Mouse (Mus musculus): ENCODE measurements around the gene P2rx7. TPM values are rescaled to one million over a fixed set of nuclear protein-coding genes. Genes with fewer than 3 reads are reported as not detected.
"Not testable (repeated sequence)": the region's sequence is repeated elsewhere in the genome, so short reads cannot be mapped to it uniquely, and the experiment has no call there.

The P2rx7 gene
- total RNA-seq, 2 experiments from 2014 or later, result 1.8 TPM

- Histone ChIP-seq H3K4me3 (no peak overlapping the region), H3K27ac (no peak overlapping the region)
- DNase-seq, result peak; percentile 30
- intact Hi-C loops (cut with DNase I), result no loop called here
- TF ChIP-seq CTCF (IDR thresholded peaks at IDR 0.05), result no peak
Measured at GRCm38 (mm10) chr5:122649264-122649663, 5.6 kb downstream of the P2rx7 start.

DNA sequence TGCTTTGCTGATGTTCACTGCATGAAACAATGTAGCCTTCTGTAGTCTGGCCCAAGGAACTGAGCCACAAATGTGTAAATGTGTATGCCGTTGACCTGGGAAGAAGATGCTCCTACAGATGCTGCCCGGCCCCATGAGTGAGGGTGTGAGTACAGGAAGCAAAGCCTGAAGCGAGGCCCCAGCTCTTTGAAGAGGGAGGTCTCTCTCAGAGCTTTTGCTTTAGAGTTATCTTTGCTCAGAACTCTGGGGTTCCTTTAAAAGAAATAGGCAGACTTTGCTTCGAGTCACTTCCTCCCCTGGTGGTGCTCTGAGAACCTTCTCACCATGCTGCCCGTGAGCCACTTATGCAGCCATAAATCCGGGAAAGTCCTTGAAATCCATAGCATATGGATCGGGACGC, 6.4 kb downstream of the P2rx7 start:
- TF ChIP-seq CTCF (IDR thresholded peaks at IDR 0.05), result no peak
- H3K4me3 ChIP-seq, result no peak overlapping the region
- no peak for DNase-seq
- H3K27ac ChIP-seq, result no peak overlapping the region
- intact Hi-C loops (cut with DNase I), result no loop called here

GRCm38 (mm10) chr5:122652506-122652905, 8.8 kb downstream of the P2rx7 start:
- intact Hi-C loops (cut with DNase I), result no loop called here
- H3K27ac ChIP-seq, result no peak overlapping the region
- DNase-seq, result no peak
- TF ChIP-seq CTCF (IDR thresholded peaks at IDR 0.05), result no peak
- H3K4me3 ChIP-seq, result no peak overlapping the region

DNA sequence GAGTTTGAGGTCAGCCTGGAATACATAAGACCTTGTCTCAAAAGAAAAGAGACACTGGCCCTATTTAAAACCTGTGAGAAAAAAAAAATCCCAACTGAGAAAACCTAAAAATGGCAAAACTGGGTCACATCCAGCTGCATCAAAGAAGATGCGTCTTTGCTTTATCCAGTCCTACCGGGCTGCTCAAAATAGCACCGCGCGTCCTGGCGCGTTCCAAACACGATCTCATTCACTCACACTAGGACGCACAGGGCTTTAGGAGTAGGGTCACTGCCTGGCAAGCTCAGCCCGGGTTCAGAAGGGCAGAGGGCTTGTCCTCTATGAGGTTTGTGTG, 9.4 kb downstream of the P2rx7 start:
- intact Hi-C loops (cut with DNase I), result no loop called here
- TF ChIP-seq CTCF (IDR thresholded peaks at IDR 0.05), result no peak
- no peak for DNase-seq
- Histone ChIP-seq H3K27ac (no peak overlapping the region), H3K4me3 (no peak overlapping the region)

DNA sequence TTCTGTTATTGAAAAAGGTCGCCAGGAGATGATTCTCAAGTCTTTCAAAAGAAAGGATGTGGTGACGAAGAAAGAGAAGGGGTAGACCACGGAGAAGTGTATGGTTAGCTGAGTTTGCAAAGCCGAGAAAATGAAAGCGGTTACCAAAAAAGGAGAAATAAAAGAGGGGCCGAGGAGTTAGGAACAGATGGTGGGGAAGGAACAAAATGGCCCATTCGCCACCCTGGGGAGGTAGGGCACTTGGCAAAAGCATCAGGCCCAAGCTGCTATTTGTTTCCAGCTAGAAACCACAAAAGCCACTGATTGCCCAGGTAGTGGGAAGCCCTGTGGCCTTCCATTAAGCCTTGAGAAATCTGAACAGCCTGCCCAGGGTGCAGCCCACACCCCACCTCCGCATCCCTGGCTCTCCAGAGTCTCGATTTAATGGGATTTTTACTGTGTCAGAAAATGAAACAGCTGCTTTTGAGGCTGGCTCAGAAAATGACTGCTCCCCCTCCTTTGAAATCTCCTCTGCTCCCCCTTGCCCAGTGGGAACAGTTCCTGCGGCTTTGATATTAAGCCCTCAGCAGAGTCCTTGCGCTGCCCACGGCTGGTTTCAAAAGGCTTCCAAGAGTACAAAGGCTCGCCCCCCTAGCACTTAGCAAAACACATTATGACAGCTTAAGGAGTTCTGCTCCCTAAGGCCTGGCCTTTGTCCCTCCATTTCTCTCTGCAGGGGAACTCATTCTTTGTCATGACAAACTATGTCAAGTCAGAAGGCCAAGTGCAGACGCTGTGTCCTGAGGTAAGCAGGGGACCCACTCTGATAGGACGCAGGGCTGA, 9.9 kb downstream of the P2rx7 start:
- H3K4me3 ChIP-seq, result no peak overlapping the region
- H3K27ac ChIP-seq, result peak overlapping the region; percentile 55
- intact Hi-C loops (cut with DNase I), result no loop called here
- peak; percentile 19 for DNase-seq
- no peak for TF ChIP-seq CTCF (IDR thresholded peaks at IDR 0.05)

GRCm38 (mm10) chr5:122654268-122654573, 10.5 kb downstream of the P2rx7 start:
- H3K27ac ChIP-seq, result no peak overlapping the region; the same call in none of the 2 replicates
- intact Hi-C loops (cut with DNase I), result no loop called here

DNA sequence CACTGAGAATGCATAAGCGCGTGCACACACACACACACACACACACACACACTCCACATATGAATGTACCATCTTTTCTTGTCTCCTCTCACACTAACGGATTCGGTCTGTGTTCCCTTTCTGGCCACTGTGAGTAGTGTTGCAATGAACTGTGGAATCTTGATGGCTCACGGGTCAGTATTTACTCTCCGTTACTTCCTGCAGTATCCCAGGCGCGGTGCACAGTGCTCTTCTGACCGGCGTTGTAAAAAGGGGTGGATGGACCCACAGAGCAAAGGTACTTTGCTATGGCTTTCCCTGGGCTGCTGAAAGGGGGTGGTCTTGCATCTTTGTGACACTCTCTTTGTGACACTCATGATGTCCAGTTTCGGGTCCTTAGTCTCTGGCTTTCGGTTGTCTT, 13.1 kb downstream of the P2rx7 start:
- intact Hi-C loops (cut with DNase I), result no loop called here
- TF ChIP-seq CTCF (IDR thresholded peaks at IDR 0.05), result no peak
- Histone ChIP-seq H3K27ac (no peak overlapping the region), H3K4me3 (no peak overlapping the region)
- no peak for DNase-seq

More at GRCm38 (mm10) chr5:122654268-122654573, 10.5 kb downstream of the P2rx7 start:
- peak; percentile 25 for DNase-seq
- no peak overlapping the region for H3K4me3 ChIP-seq
- TF ChIP-seq CTCF (IDR thresholded peaks at IDR 0.05), result no peak

DNA sequence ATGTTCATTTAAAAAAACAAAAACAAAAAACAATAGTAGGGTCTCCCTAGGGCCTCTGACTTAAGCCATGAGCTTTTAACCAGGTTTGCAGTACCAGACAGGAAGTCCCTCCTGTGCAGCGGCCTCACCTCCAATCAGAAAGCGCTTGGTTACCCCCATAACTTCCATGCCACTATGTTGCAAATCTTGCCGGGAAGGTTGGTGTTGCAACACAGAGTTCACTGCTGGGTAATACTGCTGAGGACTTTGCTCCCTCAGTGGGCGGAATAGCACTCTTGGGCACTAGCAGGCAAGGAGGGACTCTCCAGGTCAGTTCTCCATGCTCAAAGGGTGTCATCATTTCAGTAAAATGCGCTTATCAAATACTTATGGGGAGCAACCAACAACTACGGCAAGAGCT, 18.8 kb downstream of the P2rx7 start:
- no peak for DNase-seq
- TF ChIP-seq CTCF (IDR thresholded peaks at IDR 0.05), result no peak
- Histone ChIP-seq H3K27ac (no peak overlapping the region), H3K4me3 (no peak overlapping the region)
- intact Hi-C loops (cut with DNase I), result no loop called here

GRCm38 (mm10) chr5:122665036-122665435, 21.3 kb downstream of the P2rx7 start:
- no peak for TF ChIP-seq CTCF (IDR thresholded peaks at IDR 0.05)
- Histone ChIP-seq H3K4me3 (no peak overlapping the region), H3K27ac (no peak overlapping the region)
- DNase-seq, result no peak
- intact Hi-C loops (cut with DNase I), result no loop called here

- Histone ChIP-seq H3K4me3 (no peak overlapping the region), H3K27ac (no peak overlapping the region)
- intact Hi-C loops (cut with DNase I), result no loop called here
- DNase-seq, result no peak
- TF ChIP-seq CTCF (IDR thresholded peaks at IDR 0.05), result no peak
Measured at GRCm38 (mm10) chr5:122668981-122669897, 25.5 kb downstream of the P2rx7 start.

DNA sequence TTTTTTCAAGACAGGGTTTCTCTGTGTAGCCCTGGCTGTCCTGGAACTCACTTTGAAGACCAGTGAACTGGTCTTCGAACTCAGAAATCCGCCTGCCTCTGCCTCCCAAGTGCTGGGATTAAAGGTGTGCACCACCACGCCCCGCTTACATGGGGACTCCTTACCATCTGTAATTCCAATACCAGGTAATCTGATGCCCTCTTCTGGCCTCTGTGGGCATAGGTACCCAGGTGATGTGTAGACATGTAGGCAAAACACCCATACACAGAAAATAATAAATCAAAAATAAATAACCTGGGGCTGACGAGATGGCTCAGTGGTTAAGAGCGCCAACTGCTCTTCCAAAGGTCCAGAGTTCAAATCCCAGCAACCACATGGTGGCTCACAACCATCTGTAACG, 27.9 kb downstream of the P2rx7 start:
- intact Hi-C loops (cut with DNase I); DNase-seq; H3K27ac ChIP-seq; H3K4me3 ChIP-seq: not testable (repeated sequence)
- peak; percentile 15; the same call in 1 of the 2 replicates for TF ChIP-seq CTCF (IDR thresholded peaks at IDR 0.05)

- TF ChIP-seq CTCF (IDR thresholded peaks at IDR 0.05), result no peak
- no peak overlapping the region for H3K4me3 ChIP-seq
- no peak overlapping the region for H3K27ac ChIP-seq
- DNase-seq, result no peak
- intact Hi-C loops (cut with DNase I), result no loop called here
Measured at GRCm38 (mm10) chr5:122672298-122672697, 28.6 kb downstream of the P2rx7 start.

DNA sequence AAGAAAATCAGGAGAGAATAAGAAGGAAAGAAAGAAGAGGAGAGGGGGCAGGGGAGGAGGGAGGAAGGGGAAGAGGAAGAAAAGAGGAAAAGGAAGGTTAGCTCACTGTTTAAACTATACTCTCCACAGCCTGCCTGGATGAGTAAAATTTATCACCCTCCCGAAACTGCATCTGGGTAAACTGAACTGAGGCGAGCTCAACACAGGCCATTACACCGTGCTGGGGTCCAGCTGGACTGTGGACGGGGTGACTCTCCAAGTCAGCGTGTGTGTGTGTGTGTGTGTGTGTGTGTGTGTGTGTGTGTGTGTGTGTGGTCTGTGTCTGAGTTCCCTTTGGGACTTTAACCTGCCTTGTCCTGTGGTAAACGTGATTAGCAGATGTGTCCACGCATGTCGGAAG, 32.3 kb downstream of the P2rx7 start:
- no peak for DNase-seq
- intact Hi-C loops (cut with DNase I), result no loop called here
- TF ChIP-seq CTCF (IDR thresholded peaks at IDR 0.05), result no peak
- H3K27ac ChIP-seq, result no peak overlapping the region
- no peak overlapping the region for H3K4me3 ChIP-seq
